Mouse (Mus musculus) duodenum, adult 2 months (tissue): ENCODE results near the gene Olfr414. TPM values are rescaled to one million over a fixed set of nuclear protein-coding genes. Genes with fewer than 3 reads are reported as not detected.

Source experiments
- polyA plus RNA-seq: library from polyadenylated mRNA; depleted of rRNA; stranded (reverse); fragments of >200 nt; gene quantifications from 2 replicates; pipeline ENCODE4 v1.2.3, GENCODE M21; 2012; ENCODE audit warnings: low replicate concordance; rRNA removed

Olfr414 gene
- not detected in 2 replicates for polyA plus RNA-seq

GRCm38 (mm10) chr1:174423764-174424163 lies at the start of gene Olfr414:
Olfr414 (plus strand) TSS chr1:174424064.

GRCm38 (mm10) chr1:174390746-174391145 lies 33.1 kb upstream of the Olfr414 start, which contains the start of gene Olfr248:
Olfr248 (plus strand) TSS chr1:174391046.

GRCm38 (mm10) chr1:174441782-174442181 lies 17.9 kb downstream of the Olfr414 start, which contains the start of gene Olfr220:
Olfr220 (plus strand) TSS chr1:174442082.

Other genes starting within 250 kb of the Olfr414 start
- not detected in 2 replicates for gene Olfr419, start 172.0 kb upstream of the Olfr414 start, polyA plus RNA-seq
- 0.41 TPM in 1 of 2 replicates, not detected in the other for gene Mptx1, start 93.5 kb upstream of the Olfr414 start, polyA plus RNA-seq
- not detected in 2 replicates for gene Olfr417, start 58.9 kb upstream of the Olfr414 start, polyA plus RNA-seq
- not detected in 2 replicates for gene Olfr248, start 33.0 kb upstream of the Olfr414 start, polyA plus RNA-seq
- not detected in 2 replicates for gene Olfr220, start 18.0 kb downstream of the Olfr414 start, polyA plus RNA-seq
- 0.07 and 0.09 TPM in 2 replicates for gene Fmn2, start 77.8 kb downstream of the Olfr414 start, polyA plus RNA-seq